Mouse (Mus musculus): Measurements from ENCODE around the gene Ccdc12. TPM values are rescaled to one million over a fixed set of nuclear protein-coding genes. Genes with fewer than 3 reads are reported as not detected.
A peak's percentile ranks its signal among the peaks of the same experiment; 100 is the strongest.

Gene Ccdc12
- polyA plus RNA-seq, 1 experiment from 2014 or later = 152 TPM

- no peaks in the 10 kb centered on the region for H3K4me1 ChIP-seq
- no peaks in the 10 kb centered on the region for H3K27me3 ChIP-seq
- H3K9ac ChIP-seq = no peak overlapping the region
- no peak overlapping the region for H3K4me2 ChIP-seq
- 95% methylated on average over 6 of the region's 6 CpGs for WGBS
- H3K27ac ChIP-seq = no peak overlapping the region
- no peak overlapping the region for H3K4me3 ChIP-seq
- ATAC-seq = no peak
- no peaks in the 10 kb centered on the region for H3K9me3 ChIP-seq (replicated peaks)
- peaks cover 25% of the 10 kb centered on the region for H3K36me3 ChIP-seq (ENCODE audit: poor library complexity, severe bottlenecking)
Measured at GRCm38 (mm10) chr9:110718071-110718470, 61.8 kb downstream of the Ccdc12 start.

GRCm38 (mm10) chr9:110718810-110719209, 62.5 kb downstream of the Ccdc12 start:
- Histone ChIP-seq H3K36me3 (ENCODE audit: poor library complexity, severe bottlenecking) (peaks cover 26% of the 10 kb centered on the region), H3K9ac (no peak overlapping the region), H3K27me3 (no peaks in the 10 kb centered on the region), H3K4me1 (no peaks in the 10 kb centered on the region), H3K4me2 (no peak overlapping the region), H3K9me3 (replicated peaks) (no peaks in the 10 kb centered on the region), H3K27ac (no peak overlapping the region), H3K4me3 (no peak overlapping the region)
- no peak for ATAC-seq
- 84% methylated on average over 3 of the region's 3 CpGs for WGBS

GRCm38 (mm10) chr9:110719977-110720376, 63.7 kb downstream of the Ccdc12 start:
- Histone ChIP-seq H3K4me3 (no peak overlapping the region), H3K4me1 (no peaks in the 10 kb centered on the region), H3K4me2 (no peak overlapping the region), H3K9ac (no peak overlapping the region), H3K36me3 (ENCODE audit: poor library complexity, severe bottlenecking) (peaks cover 17% of the 10 kb centered on the region), H3K27ac (no peak overlapping the region), H3K9me3 (replicated peaks) (no peaks in the 10 kb centered on the region), H3K27me3 (peaks cover 3% of the 10 kb centered on the region; the same call in 1 of the 2 replicates)
- no peak for ATAC-seq
- WGBS = 74% methylated on average over 5 of the region's 5 CpGs

GRCm38 (mm10) chr9:110722060-110722459, 65.8 kb downstream of the Ccdc12 start:
- no peaks in the 10 kb centered on the region for H3K9me3 ChIP-seq (replicated peaks)
- no peak overlapping the region for H3K9ac ChIP-seq
- H3K4me3 ChIP-seq = no peak overlapping the region
- peaks cover 17% of the 10 kb centered on the region for H3K4me1 ChIP-seq
- WGBS = 76% methylated on average over 10 of the region's 10 CpGs
- no peak overlapping the region for H3K4me2 ChIP-seq
- H3K27me3 ChIP-seq = peaks cover 24% of the 10 kb centered on the region
- ATAC-seq = no peak
- no peak overlapping the region for H3K27ac ChIP-seq
- H3K36me3 ChIP-seq (ENCODE audit: poor library complexity, severe bottlenecking) = peaks cover 5% of the 10 kb centered on the region; the same call in 1 of the 2 replicates

- H3K4me2 ChIP-seq = no peak overlapping the region
- no peaks in the 10 kb centered on the region for H3K9me3 ChIP-seq (replicated peaks)
- peaks cover 5% of the 10 kb centered on the region; the same call in 1 of the 2 replicates for H3K36me3 ChIP-seq (ENCODE audit: poor library complexity, severe bottlenecking)
- peak; percentile 39; the same call in 1 of the 2 replicates for ATAC-seq
- H3K4me1 ChIP-seq = peaks cover 20% of the 10 kb centered on the region
- peaks cover 49% of the 10 kb centered on the region for H3K27me3 ChIP-seq
- 6% methylated on average over 9 of the region's 9 CpGs for WGBS
- no peak overlapping the region for H3K4me3 ChIP-seq
- no peak overlapping the region for H3K27ac ChIP-seq
- H3K9ac ChIP-seq = no peak overlapping the region
Measured at GRCm38 (mm10) chr9:110725721-110726135, 69.4 kb downstream of the Ccdc12 start.

GRCm38 (mm10) chr9:110726867-110727266, 70.6 kb downstream of the Ccdc12 start:
- H3K4me1 ChIP-seq = peaks cover 20% of the 10 kb centered on the region
- no peak for ATAC-seq
- H3K36me3 ChIP-seq (ENCODE audit: poor library complexity, severe bottlenecking) = peaks cover 5% of the 10 kb centered on the region; the same call in 1 of the 2 replicates
- peak overlapping the region; percentile 37 for H3K9ac ChIP-seq
- H3K4me3 ChIP-seq = peak overlapping the region; percentile 28
- H3K27me3 ChIP-seq = peaks cover 56% of the 10 kb centered on the region
- H3K4me2 ChIP-seq = peak overlapping the region; percentile 59
- H3K9me3 ChIP-seq (replicated peaks) = no peaks in the 10 kb centered on the region
- no peak overlapping the region for H3K27ac ChIP-seq
- 3% methylated on average over 33 of the region's 33 CpGs for WGBS

- peaks cover 35% of the 10 kb centered on the region for H3K4me1 ChIP-seq
- no peak overlapping the region for H3K27ac ChIP-seq
- ATAC-seq = no peak
- no peaks in the 10 kb centered on the region for H3K9me3 ChIP-seq (replicated peaks)
- H3K4me2 ChIP-seq = no peak overlapping the region
- no peak overlapping the region for H3K4me3 ChIP-seq
- H3K27me3 ChIP-seq = peaks cover 74% of the 10 kb centered on the region
- WGBS = 14% methylated on average over 8 of the region's 8 CpGs
- H3K36me3 ChIP-seq (ENCODE audit: poor library complexity, severe bottlenecking) = no peaks in the 10 kb centered on the region
- H3K9ac ChIP-seq = no peak overlapping the region
Measured at GRCm38 (mm10) chr9:110729841-110730240, 73.5 kb downstream of the Ccdc12 start.

GRCm38 (mm10) chr9:110731859-110732258, 75.6 kb downstream of the Ccdc12 start:
- H3K9ac ChIP-seq = no peak overlapping the region
- peaks cover 69% of the 10 kb centered on the region for H3K27me3 ChIP-seq
- peaks cover 20% of the 10 kb centered on the region for H3K4me1 ChIP-seq
- H3K9me3 ChIP-seq (replicated peaks) = no peaks in the 10 kb centered on the region
- 59% methylated on average over 4 of the region's 4 CpGs for WGBS
- 0 out of 2 replicates have a peak, but pooled peaks have one; percentile 12 for ATAC-seq
- H3K4me2 ChIP-seq = peak overlapping the region; percentile 63
- H3K36me3 ChIP-seq (ENCODE audit: poor library complexity, severe bottlenecking) = no peaks in the 10 kb centered on the region
- H3K4me3 ChIP-seq = no peak overlapping the region
- H3K27ac ChIP-seq = no peak overlapping the region

- Histone ChIP-seq H3K4me2 (peak overlapping the region; percentile 63), H3K27ac (no peak overlapping the region), H3K9ac (peak overlapping the region; percentile 51), H3K36me3 (ENCODE audit: poor library complexity, severe bottlenecking) (no peaks in the 10 kb centered on the region), H3K27me3 (peaks cover 62% of the 10 kb centered on the region), H3K4me3 (peak overlapping the region; percentile 40), H3K4me1 (peaks cover 15% of the 10 kb centered on the region), H3K9me3 (replicated peaks) (no peaks in the 10 kb centered on the region)
- peak; percentile 85 for ATAC-seq
- under 1% methylated on average over 26 of the region's 26 CpGs for WGBS
Measured at GRCm38 (mm10) chr9:110732623-110733022, 76.3 kb downstream of the Ccdc12 start.

GRCm38 (mm10) chr9:110733102-110733501, 76.8 kb downstream of the Ccdc12 start:
- H3K9ac ChIP-seq = peak overlapping the region; percentile 51; the same call in 1 of the 2 replicates
- peaks cover 57% of the 10 kb centered on the region for H3K27me3 ChIP-seq
- H3K4me2 ChIP-seq = peak overlapping the region; percentile 63
- peak overlapping the region; percentile 40 for H3K4me3 ChIP-seq
- H3K36me3 ChIP-seq (ENCODE audit: poor library complexity, severe bottlenecking) = no peaks in the 10 kb centered on the region
- ATAC-seq = peak; percentile 50; the same call in 1 of the 2 replicates
- H3K27ac ChIP-seq = no peak overlapping the region
- no peaks in the 10 kb centered on the region for H3K9me3 ChIP-seq (replicated peaks)
- WGBS = 13% methylated on average over 8 of the region's 8 CpGs
- H3K4me1 ChIP-seq = peaks cover 15% of the 10 kb centered on the region

- no peak overlapping the region for H3K27ac ChIP-seq
- H3K4me1 ChIP-seq = peaks cover 15% of the 10 kb centered on the region
- 71% methylated on average over 7 of the region's 7 CpGs for WGBS
- no peaks in the 10 kb centered on the region for H3K9me3 ChIP-seq (replicated peaks)
- H3K36me3 ChIP-seq (ENCODE audit: poor library complexity, severe bottlenecking) = no peaks in the 10 kb centered on the region
- no peak for ATAC-seq
- no peak overlapping the region for H3K9ac ChIP-seq
- H3K27me3 ChIP-seq = peaks cover 47% of the 10 kb centered on the region
- H3K4me3 ChIP-seq = no peak overlapping the region
- H3K4me2 ChIP-seq = no peak overlapping the region
Measured at GRCm38 (mm10) chr9:110734154-110734553, 77.9 kb downstream of the Ccdc12 start.

- Histone ChIP-seq H3K36me3 (ENCODE audit: poor library complexity, severe bottlenecking) (no peaks in the 10 kb centered on the region), H3K4me2 (no peak overlapping the region), H3K27me3 (peaks cover 52% of the 10 kb centered on the region), H3K4me3 (no peak overlapping the region), H3K27ac (no peak overlapping the region), H3K4me1 (peaks cover 16% of the 10 kb centered on the region), H3K9me3 (replicated peaks) (no peaks in the 10 kb centered on the region), H3K9ac (no peak overlapping the region)
- 51% methylated on average over 9 of the region's 9 CpGs for WGBS
- ATAC-seq = no peak
Measured at GRCm38 (mm10) chr9:110736362-110736761, 80.1 kb downstream of the Ccdc12 start.

GRCm38 (mm10) chr9:110738054-110738453, 81.8 kb downstream of the Ccdc12 start:
- Histone ChIP-seq H3K4me2 (no peak overlapping the region), H3K27me3 (peaks cover 56% of the 10 kb centered on the region), H3K4me1 (peaks cover 19% of the 10 kb centered on the region), H3K4me3 (no peak overlapping the region), H3K9me3 (replicated peaks) (no peaks in the 10 kb centered on the region), H3K9ac (no peak overlapping the region), H3K27ac (no peak overlapping the region), H3K36me3 (ENCODE audit: poor library complexity, severe bottlenecking) (no peaks in the 10 kb centered on the region)
- WGBS = 15% methylated on average over 1 of the region's 1 CpGs
- no peak for ATAC-seq

All from forebrain, embryonic 13.5 days (tissue).